Mouse (Mus musculus) layer of hippocampus, adult 6 months (tissue): Measurements from ENCODE around the gene Gimap1. TPM values are rescaled to one million over a fixed set of nuclear protein-coding genes. Genes with fewer than 3 reads are reported as not detected.

Experiments
- long read RNA-seq, 2 experiments: library from polyadenylated mRNA; unstranded; transcript quantifications; one replicate each; pipeline ENCODE4 v2.0.0; 2019 to 2020
- polyA plus RNA-seq: library from polyadenylated mRNA; unstranded; fragments of <200 nt; fragmentation: Nextera tagmentation; gene quantifications from 2 replicates; pipeline ENCODE4 v1.2.3, GENCODE M21; 2021

Gimap1 gene
- 2.5 and 3.3 TPM in 2 replicates for polyA plus RNA-seq
- long read RNA-seq, experiment 1, transcript Gimap1-201 (3 exons, 1,493 nt), result major isoform, 5 of 5 reads
- long read RNA-seq, experiment 1, partial matches to known transcripts, result 0 of 5 reads
- long read RNA-seq, experiment 1, other reads (novel, unspliced or antisense), result 0 of 5 reads
- long read RNA-seq, experiment 2, transcript Gimap1-201 (3 exons, 1,493 nt), result major isoform, 9 of 13 reads
- long read RNA-seq, experiment 2, partial matches to known transcripts, result 0 of 13 reads
- long read RNA-seq, experiment 2, other reads (novel, unspliced or antisense), result 2 of 13 reads

GRCm38 (mm10) chr6:48738961-48739779, at the start of gene Gimap1:
TSS of gene Gimap1 (plus strand) at chr6:48739054.

GRCm38 (mm10) chr6:48718455-48718854, 20.4 kb upstream of the Gimap1 start, which contains the start of the genes Gm28053 and Gimap7:
TSS of gene Gm28053 (plus strand) at chr6:48718607.
TSS of gene Gimap7 (plus strand) at chr6:48718621.

GRCm38 (mm10) chr6:48745959-48746889, 7.4 kb downstream of the Gimap1 start, which contains the start of gene Gimap5:
TSS of gene Gimap5 (plus strand) at chr6:48746197.

GRCm38 (mm10) chr6:48770696-48771095, 31.8 kb downstream of the Gimap1 start, which contains the start of gene Gimap3:
TSS of gene Gimap3 (minus strand) at chr6:48770851.

Other genes with a start within 250 kb of the Gimap1 start
- gene Atp6v0e2, start 201.4 kb upstream of the Gimap1 start, polyA plus RNA-seq, result 721 and 840 TPM in 2 replicates
- 30.6 and 38.0 TPM in 2 replicates for gene Lrrc61, start 184.3 kb upstream of the Gimap1 start, polyA plus RNA-seq
- gene Rarres2, start 166.3 kb upstream of the Gimap1 start, polyA plus RNA-seq, result 55.9 and 70.3 TPM in 2 replicates
- not detected in 2 replicates for gene Gm45021, start 149.4 kb upstream of the Gimap1 start, polyA plus RNA-seq
- gene Repin1, start 145.2 kb upstream of the Gimap1 start, polyA plus RNA-seq, result 18.9 and 20.9 TPM in 2 replicates
- gene Gm44965, start 145.1 kb upstream of the Gimap1 start, polyA plus RNA-seq, result not detected in 2 replicates
- 5.7 and 6.3 TPM in 2 replicates for gene Zfp775, start 137.0 kb upstream of the Gimap1 start, polyA plus RNA-seq
- gene AI854703, start 112.3 kb upstream of the Gimap1 start, polyA plus RNA-seq, result 9.4 and 11.7 TPM in 2 replicates
- 0.09 TPM in 1 of 2 replicates, not detected in the other for gene Gimap8, start 91.8 kb upstream of the Gimap1 start, polyA plus RNA-seq
- gene Gimap9, start 62.9 kb upstream of the Gimap1 start, polyA plus RNA-seq, result 0.26 and 0.59 TPM in 2 replicates
- 0.21 TPM in 1 of 2 replicates, not detected in the other for gene Gimap4, start 54.5 kb upstream of the Gimap1 start, polyA plus RNA-seq
- 2.7 and 3.0 TPM in 2 replicates for gene Gimap6, start 30.8 kb upstream of the Gimap1 start, polyA plus RNA-seq
- 0.83 TPM in 1 of 2 replicates, not detected in the other for gene Gm28053, start 20.4 kb upstream of the Gimap1 start, polyA plus RNA-seq
- gene Gimap7, start 20.4 kb upstream of the Gimap1 start, polyA plus RNA-seq, result 0.11 TPM in 1 of 2 replicates, not detected in the other
- gene Gimap5, start 7.1 kb downstream of the Gimap1 start, polyA plus RNA-seq, result 0.60 and 0.82 TPM in 2 replicates
- 0.06 TPM in 1 of 2 replicates, not detected in the other for gene Gimap3, start 31.8 kb downstream of the Gimap1 start, polyA plus RNA-seq
- 59.6 and 66.9 TPM in 2 replicates for gene Tmem176a, start 101.9 kb downstream of the Gimap1 start, polyA plus RNA-seq
- gene Tmem176b, start 102.4 kb downstream of the Gimap1 start, polyA plus RNA-seq, result 94.2 and 95.1 TPM in 2 replicates
- gene Aoc1, start 133.8 kb downstream of the Gimap1 start, polyA plus RNA-seq, result 0.20 and 0.40 TPM in 2 replicates
- gene 1600015I10Rik, start 190.8 kb downstream of the Gimap1 start, polyA plus RNA-seq, result not detected in 2 replicates
- gene Doxl2, start 235.9 kb downstream of the Gimap1 start, polyA plus RNA-seq, result not detected in 2 replicates
- gene Svs1, start 247.8 kb downstream of the Gimap1 start, polyA plus RNA-seq, result not detected in 2 replicates